Mouse (Mus musculus) cerebellum, postnatal 14 days (tissue): Measurements from ENCODE around the gene Hat1.
A peak's percentile ranks its signal among the peaks of the same experiment; 100 is the strongest.

Experiments
- DNase-seq, 2 experiments: peaks; one replicate each; pipeline ENCODE4 v3.0.0; 2021; ENCODE audit warnings: mixed read lengths in 2 of 2

Gene Hat1

DNA sequence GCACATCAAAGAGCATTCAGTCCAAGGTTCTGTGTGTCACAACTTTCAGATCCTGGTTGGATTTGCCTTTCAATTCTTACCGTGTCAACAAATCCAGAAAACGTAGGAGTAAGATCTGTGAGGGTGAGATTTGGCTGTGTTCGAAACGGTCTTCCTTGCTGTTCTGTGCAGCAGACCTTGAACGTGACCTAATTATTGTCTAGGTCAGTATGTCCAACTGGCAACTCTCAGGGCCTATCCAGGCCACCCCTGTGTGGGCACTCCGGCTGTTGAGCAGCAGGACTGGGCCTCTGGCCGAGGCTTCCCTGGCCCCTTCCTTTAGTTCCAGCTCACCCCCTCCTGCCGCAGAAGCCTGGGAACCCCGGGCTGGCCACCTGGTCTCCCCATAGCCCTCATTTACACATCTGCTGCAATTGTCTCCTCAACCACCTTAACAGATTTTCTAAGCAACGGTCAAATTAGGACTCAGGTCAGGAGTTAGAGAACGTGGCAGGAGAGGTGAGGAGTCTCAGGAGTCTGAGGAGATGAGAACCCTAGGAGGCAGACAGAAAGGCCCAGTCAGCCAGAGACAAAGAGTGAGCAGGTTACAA, 78.2 kb downstream of the Hat1 start:
- DNase-seq, result peak; percentile 67 to 73

GRCm38 (mm10) chr2:71471094-71471493, 82.3 kb downstream of the Hat1 start:
- DNase-seq, result no peak

DNA sequence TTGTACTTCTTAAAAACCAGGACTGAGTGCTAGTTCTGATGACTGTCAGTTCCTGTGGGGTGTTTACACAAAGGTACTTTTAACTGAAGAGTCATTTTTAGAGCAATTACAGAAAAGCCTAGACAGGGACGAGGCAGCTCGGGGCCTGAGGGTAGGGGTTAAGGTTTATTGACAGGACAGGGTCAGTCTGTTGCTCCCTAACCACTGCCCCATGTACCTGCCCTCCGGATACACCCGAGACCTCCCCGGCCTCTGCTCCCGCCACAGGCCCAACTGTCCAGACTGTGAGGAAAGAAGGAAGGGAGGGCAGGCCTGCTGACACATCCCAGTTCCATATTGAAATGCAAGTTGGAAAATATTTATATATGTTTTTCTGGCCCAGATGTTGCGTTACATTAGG, 85.1 kb downstream of the Hat1 start:
- no peak for DNase-seq

DNA sequence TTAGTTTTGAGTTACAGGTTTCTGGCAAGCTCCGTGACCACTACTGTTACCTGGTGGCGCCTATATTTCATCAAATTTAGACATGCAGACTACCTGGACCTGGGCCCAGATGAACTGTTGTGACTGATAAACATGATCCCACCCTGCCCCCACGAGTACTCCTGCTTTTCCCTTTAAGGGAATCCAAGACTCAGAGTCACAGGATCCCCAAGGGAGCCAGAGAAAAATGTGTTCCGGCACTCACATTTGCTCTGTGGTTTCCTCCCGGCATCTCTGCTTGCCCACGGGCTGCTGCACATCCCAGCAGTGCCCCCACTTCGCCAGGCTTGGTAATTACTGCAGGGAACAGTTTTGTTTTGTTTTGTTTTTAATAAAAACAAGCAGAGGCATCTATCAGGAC, 85.6 kb downstream of the Hat1 start:
- peak; percentile 34 to 40 for DNase-seq

DNA sequence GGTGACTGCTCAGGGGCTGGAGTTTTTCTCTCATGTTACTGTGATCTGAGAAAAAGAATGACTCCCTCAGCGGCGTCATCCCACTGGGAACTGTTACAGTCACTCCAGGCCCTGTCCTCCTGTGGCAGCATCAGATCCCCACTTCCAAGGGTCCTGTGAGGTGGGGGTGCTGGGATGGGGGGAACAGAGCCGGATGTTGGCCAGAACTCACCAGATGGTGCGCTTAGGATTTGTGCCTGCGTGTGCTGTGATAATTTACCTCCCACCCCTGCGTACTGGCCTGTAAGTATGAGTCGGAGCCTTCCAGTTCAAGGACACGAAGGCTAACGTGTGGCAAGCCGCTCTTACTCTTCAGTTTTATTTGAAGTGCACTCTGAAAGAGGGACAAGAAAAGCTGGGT, 86.6 kb downstream of the Hat1 start:
- DNase-seq, result peak in 1 of 2 experiments; percentile 22

DNA sequence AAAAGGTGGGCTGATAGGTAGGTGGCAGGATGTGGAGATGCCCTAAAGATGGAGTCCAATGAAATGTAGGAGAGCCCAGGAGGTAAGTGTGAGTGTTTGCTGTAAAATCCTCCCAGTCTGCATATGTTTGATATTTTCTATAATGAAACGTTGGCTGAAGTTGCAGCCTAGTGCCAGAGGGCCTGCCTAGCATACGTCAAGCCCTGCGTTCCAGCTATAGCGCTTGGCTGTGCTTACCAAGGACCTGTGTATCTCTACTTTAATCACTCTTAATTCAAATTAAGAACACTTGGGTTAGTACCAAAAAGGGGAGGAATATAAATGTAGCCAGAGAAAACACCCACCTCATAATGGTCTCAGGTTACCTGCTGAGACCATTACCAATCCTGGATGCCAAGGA, 87.0 kb downstream of the Hat1 start:
- DNase-seq, result no peak

DNA sequence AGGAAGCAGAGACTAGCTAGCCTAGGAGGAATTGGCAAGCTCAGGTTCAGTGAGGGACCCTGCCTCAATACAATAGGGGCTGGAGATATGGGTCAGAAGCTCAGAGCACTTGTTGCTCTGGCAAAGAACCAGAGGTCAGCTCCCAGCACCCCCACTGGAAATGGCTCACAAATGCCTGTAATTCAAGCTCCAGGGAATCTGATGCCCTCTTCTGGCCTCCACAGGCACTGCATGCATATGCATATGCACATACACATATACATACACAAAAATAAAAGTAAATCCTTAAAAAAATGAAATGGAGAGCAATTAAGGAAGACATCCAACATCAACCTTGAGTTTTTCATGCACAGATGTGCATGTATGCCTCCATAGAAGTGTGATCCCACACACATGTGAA, 89.0 kb downstream of the Hat1 start:
- no peak for DNase-seq

DNA sequence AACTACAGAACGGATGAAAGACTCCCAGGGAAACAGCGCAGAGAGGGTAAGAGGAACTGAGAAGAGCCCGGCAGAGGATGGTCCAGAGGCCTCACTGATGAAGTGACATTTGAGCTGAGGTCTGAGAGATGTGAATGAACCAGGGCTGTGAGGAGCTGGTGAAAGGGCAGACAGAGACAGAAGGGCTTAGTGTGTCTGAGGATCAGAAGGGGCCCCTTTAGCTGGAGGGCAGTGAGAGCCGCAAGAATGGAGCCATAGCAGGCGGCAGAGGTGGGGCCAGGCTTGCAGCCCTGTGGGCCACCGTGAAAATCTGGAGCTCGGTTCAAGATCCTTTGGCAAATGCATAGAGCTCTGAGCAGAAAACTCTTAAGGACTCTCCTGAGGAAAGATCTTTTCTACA, 91.2 kb downstream of the Hat1 start:
- DNase-seq, result no peak

DNA sequence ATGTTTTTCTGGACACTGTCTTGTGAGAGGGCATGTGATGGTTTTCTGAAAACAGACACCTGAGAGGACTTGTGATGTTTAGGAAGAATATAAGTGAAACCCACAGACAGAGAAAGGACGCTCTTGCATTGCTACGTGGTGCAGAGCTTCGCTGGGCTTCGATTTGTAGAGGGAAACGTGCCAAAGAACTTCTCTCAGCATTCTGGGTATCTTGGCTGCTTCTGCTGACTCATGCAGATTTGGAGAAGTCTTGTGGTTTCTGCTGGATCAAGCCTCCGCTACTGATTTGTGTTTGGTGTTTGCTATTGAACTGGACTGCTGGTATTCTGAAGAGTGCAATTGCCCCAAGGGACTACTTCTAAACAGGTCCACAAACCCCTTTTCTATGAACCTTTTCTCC, 93.1 kb downstream of the Hat1 start:
- DNase-seq, result no peak

- DNase-seq, result no peak
Observed at GRCm38 (mm10) chr2:71483046-71483716, 94.4 kb downstream of the Hat1 start.

GRCm38 (mm10) chr2:71483717-71484066, 94.9 kb downstream of the Hat1 start:
- no peak for DNase-seq
